Mouse (Mus musculus): ENCODE results near the gene Lce1f.

DNA sequence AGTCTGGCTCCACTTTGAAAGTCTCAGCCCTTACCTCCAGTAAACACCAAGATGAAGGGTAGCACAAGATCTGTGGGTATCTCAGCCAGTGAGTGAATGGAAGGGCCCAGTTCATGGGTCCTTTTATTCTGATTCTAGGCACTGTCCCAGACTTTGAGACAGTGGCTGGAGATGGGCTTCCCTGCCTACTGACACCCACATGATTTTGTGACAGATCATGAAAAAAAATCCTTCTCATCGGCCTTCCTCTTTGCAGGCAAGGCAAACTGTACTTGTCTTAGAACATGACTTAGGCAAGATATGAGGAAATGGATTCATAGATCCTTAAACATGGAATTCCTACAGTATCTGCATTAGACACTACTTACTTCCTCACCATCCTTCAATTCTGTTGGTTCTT lies 18.8 kb upstream of the Lce1f start, which contains the start of gene Gm38119:
- no peak for TF ChIP-seq CTCF (IDR thresholded peaks at IDR 0.05; ENCODE audit: borderline replicate concordance, control insufficient read depth, extremely low read depth, insufficient read depth, low read length, poor library complexity)
- no peak for TF ChIP-seq POLR2A (IDR thresholded peaks at IDR 0.05; ENCODE audit: control insufficient read depth, extremely low read depth, insufficient read depth, low read length, poor library complexity)
